ENCODE assay signal across 10 mouse cellular contexts in genomic region chr2:48947761-48948160, GRCm38 (mm10). TPM values are rescaled to one million over a fixed set of nuclear protein-coding genes. Genes with fewer than 3 reads are reported as not detected.
A peak's percentile ranks its signal among the peaks of the same experiment; 100 is the strongest.
DNase-seq lines count a peak whose midpoint lies in the region; ATAC-seq and TF ChIP-seq lines count a peak whose summit lies in the region.
"Had no signal": no experiment of that assay in that cellular context is flagged by ENCODE, and none has a peak within 500 bp of the region (broad histone marks: within the 10 kb centered on the region; RNA-seq: fewer than 3 reads in every experiment).

No protein-coding gene starts in this region.

- no peak for DNase-seq in kidney, postnatal 0 days (ENCODE audit: low spot score)
- DNase-seq in kidney, adult 18-20 months = no peak
- peak; percentile 30 for DNase-seq in embryonic facial prominence, embryonic 10.5 days (ENCODE audit: low spot score)
- no peak for DNase-seq in thymus, postnatal 10 days (ENCODE audit: low spot score in 2 of 2)
- DNase-seq in kidney, postnatal 10 days = no peak
- DNase-seq: lung, adult 18-20 months; thymus, postnatal 14 days had no signal

- H3K9ac ChIP-seq in kidney, postnatal 0 days (ENCODE audit: low read depth, low read length) = peak overlapping the region; percentile 92; the same call in 1 of the 2 replicates
- no peak overlapping the region; the same call in 1 of the 2 replicates for H3K9ac ChIP-seq in intestine, embryonic 15.5 days
- peak overlapping the region; percentile 95 for H3K9ac ChIP-seq in neural tube, embryonic 13.5 days

- no peak for TF ChIP-seq CTCF in kidney, postnatal 0 days (IDR thresholded peaks at IDR 0.05; ENCODE audit: low read depth)

- no peaks in the 10 kb centered on the region for H3K9me3 ChIP-seq in kidney, postnatal 0 days (replicated peaks; ENCODE audit: low read length)
- no peaks in the 10 kb centered on the region for H3K9me3 ChIP-seq in embryonic facial prominence, embryonic 10.5 days
- no peaks in the 10 kb centered on the region for H3K9me3 ChIP-seq in intestine, embryonic 15.5 days
- no peaks in the 10 kb centered on the region for H3K9me3 ChIP-seq in neural tube, embryonic 13.5 days

- no peaks in the 10 kb centered on the region for H3K36me3 ChIP-seq in kidney, postnatal 0 days (ENCODE audit: insufficient read depth, low read length)
- no peaks in the 10 kb centered on the region for H3K36me3 ChIP-seq in embryonic facial prominence, embryonic 10.5 days (replicated peaks)
- no peaks in the 10 kb centered on the region for H3K36me3 ChIP-seq in intestine, embryonic 15.5 days
- H3K36me3 ChIP-seq in neural tube, embryonic 13.5 days = no peaks in the 10 kb centered on the region

- WGBS in kidney, postnatal 0 days = 67% methylated on average over 3 of the region's 3 CpGs
- WGBS in embryonic facial prominence, embryonic 10.5 days = 58% methylated on average over 3 of the region's 3 CpGs
- WGBS in intestine, embryonic 15.5 days = 63% methylated on average over 3 of the region's 3 CpGs
- 64% methylated on average over 3 of the region's 3 CpGs for WGBS in neural tube, embryonic 13.5 days

- peak overlapping the region; percentile 92 for H3K4me3 ChIP-seq in kidney, postnatal 0 days (replicated peaks; ENCODE audit: low read depth, low read length)
- H3K4me3 ChIP-seq in embryonic facial prominence, embryonic 10.5 days = peak overlapping the region; percentile 72
- H3K4me3 ChIP-seq in intestine, embryonic 15.5 days (replicated peaks) = 0 out of 2 replicates have a peak overlapping the region, but pooled peaks have one; percentile 0
- peak overlapping the region; percentile 92 for H3K4me3 ChIP-seq in neural tube, embryonic 13.5 days

- H3K27ac ChIP-seq in kidney, postnatal 0 days = no peak overlapping the region
- no peak overlapping the region for H3K27ac ChIP-seq in embryonic facial prominence, embryonic 10.5 days (replicated peaks)
- H3K27ac ChIP-seq in intestine, embryonic 15.5 days = no peak overlapping the region
- no peak overlapping the region for H3K27ac ChIP-seq in neural tube, embryonic 13.5 days (replicated peaks)

- ATAC-seq in kidney, postnatal 0 days (replicated peaks; ENCODE audit: low FRiP score, low read depth) = no peak
- no peak for ATAC-seq in intestine, embryonic 15.5 days
- ATAC-seq in neural tube, embryonic 13.5 days (ENCODE audit: low read depth) = no peak
- ATAC-seq in CD4-positive, CD25-positive, alpha-beta regulatory T cell, adult 4 months = no peak

- no peaks in the 10 kb centered on the region for H3K27me3 ChIP-seq in kidney, postnatal 0 days (ENCODE audit: insufficient read depth, low read length)
- no peaks in the 10 kb centered on the region for H3K27me3 ChIP-seq in embryonic facial prominence, embryonic 10.5 days (replicated peaks; ENCODE audit: low read depth, poor library complexity, severe bottlenecking)
- H3K27me3 ChIP-seq in intestine, embryonic 15.5 days (replicated peaks) = no peaks in the 10 kb centered on the region
- no peaks in the 10 kb centered on the region for H3K27me3 ChIP-seq in neural tube, embryonic 13.5 days

- 0 out of 2 replicates have a peak, but pooled peaks cover 6% of the 10 kb centered on the region for H3K4me1 ChIP-seq in kidney, postnatal 0 days (replicated peaks; ENCODE audit: insufficient read depth, low read length)
- H3K4me1 ChIP-seq in embryonic facial prominence, embryonic 10.5 days = peaks cover 11% of the 10 kb centered on the region
- peaks cover 3% of the 10 kb centered on the region; the same call in 1 of the 2 replicates for H3K4me1 ChIP-seq in intestine, embryonic 15.5 days (replicated peaks)
- peaks cover 22% of the 10 kb centered on the region for H3K4me1 ChIP-seq in neural tube, embryonic 13.5 days (replicated peaks)

- H3K4me2 ChIP-seq in kidney, postnatal 0 days (ENCODE audit: low read length) = peak overlapping the region; percentile 68
- peak overlapping the region; percentile 61 for H3K4me2 ChIP-seq in intestine, embryonic 15.5 days (replicated peaks)
- peak overlapping the region; percentile 83 for H3K4me2 ChIP-seq in neural tube, embryonic 13.5 days

RNA-seq across cellular contexts. Expression of gene Mbd5, which starts 1.5 kb away (rescaled TPM):
- polyA plus RNA-seq in kidney, postnatal 0 days (2015; fragmentation: Nextera tagmentation; extraction: Ambion mirVana) = 15.8 and 16.9 TPM in 2 replicates
- polyA plus RNA-seq in embryonic facial prominence, embryonic 10.5 days (2016; fragmentation: Nextera tagmentation; extraction: Ambion mirVana) = 24.1 and 24.6 TPM in 2 replicates
- 18.5 and 19.3 TPM in 2 replicates for polyA plus RNA-seq in intestine, embryonic 15.5 days (2015; fragmentation: Nextera tagmentation; extraction: Ambion mirVana)
- 41.2 and 50.7 TPM in 2 replicates for polyA plus RNA-seq in neural tube, embryonic 13.5 days (2015; fragmentation: Nextera tagmentation; extraction: Ambion mirVana)
- polyA plus RNA-seq in CD4-positive, CD25-positive, alpha-beta regulatory T cell, adult 4 months (2017; shearing (Covaris generic)) = 10 to 100 TPM; 25.0 to 29.3 TPM

RNA-seq across cellular contexts. Expression of gene Orc4, which starts 2.3 kb away (rescaled TPM):
- 77.3 and 77.8 TPM in 2 replicates for polyA plus RNA-seq in kidney, postnatal 0 days (2015; fragmentation: Nextera tagmentation; extraction: Ambion mirVana)
- polyA plus RNA-seq in embryonic facial prominence, embryonic 10.5 days (2016; fragmentation: Nextera tagmentation; extraction: Ambion mirVana) = 124 TPM in 2 replicates
- polyA plus RNA-seq in intestine, embryonic 15.5 days (2015; fragmentation: Nextera tagmentation; extraction: Ambion mirVana) = 85.8 and 99.5 TPM in 2 replicates
- 108 and 110 TPM in 2 replicates for polyA plus RNA-seq in neural tube, embryonic 13.5 days (2015; fragmentation: Nextera tagmentation; extraction: Ambion mirVana)
- 100 to 1,000 TPM in 1 of 2 experiments, 10 to 100 TPM in 1; 98.5 to 124 TPM for polyA plus RNA-seq in CD4-positive, CD25-positive, alpha-beta regulatory T cell, adult 4 months (2017; shearing (Covaris generic))

Comparison
In these comparisons a context has a peak if more than half of its experiments do, and no peak if none do; other contexts are left out.
1. H3K4me3 ChIP-seq: peak in every context shown above with its lines; median percentile 92 in kidney, postnatal 0 days; 92 in neural tube, embryonic 13.5 days; 72 in embryonic facial prominence, embryonic 10.5 days; 0 in intestine, embryonic 15.5 days.